Mouse (Mus musculus) stomach, embryonic 16.5 days (tissue): ENCODE measurements around the gene Chpf2. TPM values are rescaled to one million over a fixed set of nuclear protein-coding genes. Genes with fewer than 3 reads are reported as not detected.

Experiments used
- ATAC-seq: fragments of 200-750 bp; cut with Nextera tagmentation; 2 replicates; pipeline ENCODE4 v1.8.0; 2017; ENCODE audit warnings: moderate number of reproducible peaks, moderate TSS enrichment; ENCODE audit not compliant: insufficient read depth, low FRiP score
- H3K27ac ChIP-seq: fragments of 300-500 bp; sonication (generic); 2 replicates; pipeline ENCODE4 v1.5.1; 2014; ENCODE audit warnings: low read length
- H3K27me3 ChIP-seq: fragments of 300-500 bp; sonication (generic); 2 replicates; pipeline ENCODE4 v1.6.1; 2014; ENCODE audit warnings: low read length, control low read depth, mixed read lengths; ENCODE audit not compliant: control insufficient read depth, insufficient read depth
- H3K36me3 ChIP-seq: fragments of 300-500 bp; sonication (generic); 2 replicates; pipeline ENCODE4 v1.6.1; 2014; ENCODE audit warnings: low read length; ENCODE audit not compliant: control insufficient read depth, insufficient read depth
- H3K4me1 ChIP-seq: fragments of 300-500 bp; sonication (generic); 2 replicates; pipeline ENCODE4 v1.6.1; 2014; ENCODE audit warnings: low read length, control low read depth, mixed read lengths; ENCODE audit not compliant: control insufficient read depth, insufficient read depth
- H3K4me2 ChIP-seq: fragments of 300-500 bp; sonication (generic); 2 replicates; pipeline ENCODE4 v1.6.1; 2014; ENCODE audit warnings: low read depth, low read length, mixed read lengths
- H3K4me3 ChIP-seq: fragments of 300-500 bp; sonication (generic); replicated peaks from 2 replicates; pipeline ENCODE4 v1.5.1; 2014; ENCODE audit warnings: mild to moderate bottlenecking, low read length
- H3K9ac ChIP-seq: fragments of 300-500 bp; sonication (generic); 2 replicates; pipeline ENCODE4 v1.6.1; 2014; ENCODE audit warnings: low read length
- H3K9me3 ChIP-seq: fragments of 300-500 bp; sonication (generic); replicated peaks from 2 replicates; pipeline ENCODE4 v1.6.1; 2016; ENCODE audit warnings: low read length, control low read depth; ENCODE audit not compliant: control insufficient read depth
- WGBS: fragments of 180-500 bp; shearing (Covaris S2); extraction: QIAGEN DNeasy Blood & Tissue Kit; methylation state at CpG from one replicate; pipeline ENCODE4 v1.1.7; 2014; 5-methylcytosine and 5-hydroxymethylcytosine counted together
- polyA plus RNA-seq: library from polyadenylated mRNA; unstranded; fragments of >200 nt; fragmentation: Nextera tagmentation; extraction: Ambion mirVana; gene quantifications from 2 replicates; pipeline ENCODE4 v1.2.1, GENCODE M21; 2015

Chpf2 gene
- polyA plus RNA-seq, 1 experiment from 2014 or later = 21.8 TPM

- H3K27ac ChIP-seq = no peak overlapping the region
- no peak overlapping the region for H3K4me2 ChIP-seq
- no peak for ATAC-seq
- H3K4me1 ChIP-seq = peaks cover 33% of the 10 kb centered on the region
- 91% methylated on average over 5 of the region's 5 CpGs for WGBS
- H3K4me3 ChIP-seq = no peak overlapping the region
- no peaks in the 10 kb centered on the region for H3K9me3 ChIP-seq
- no peaks in the 10 kb centered on the region for H3K27me3 ChIP-seq
- H3K36me3 ChIP-seq = peaks cover 18% of the 10 kb centered on the region; the same call in 1 of the 2 replicates
- H3K9ac ChIP-seq = no peak overlapping the region
Observed at GRCm38 (mm10) chr5:24595261-24595660, 8.7 kb downstream of the Chpf2 start.

DNA sequence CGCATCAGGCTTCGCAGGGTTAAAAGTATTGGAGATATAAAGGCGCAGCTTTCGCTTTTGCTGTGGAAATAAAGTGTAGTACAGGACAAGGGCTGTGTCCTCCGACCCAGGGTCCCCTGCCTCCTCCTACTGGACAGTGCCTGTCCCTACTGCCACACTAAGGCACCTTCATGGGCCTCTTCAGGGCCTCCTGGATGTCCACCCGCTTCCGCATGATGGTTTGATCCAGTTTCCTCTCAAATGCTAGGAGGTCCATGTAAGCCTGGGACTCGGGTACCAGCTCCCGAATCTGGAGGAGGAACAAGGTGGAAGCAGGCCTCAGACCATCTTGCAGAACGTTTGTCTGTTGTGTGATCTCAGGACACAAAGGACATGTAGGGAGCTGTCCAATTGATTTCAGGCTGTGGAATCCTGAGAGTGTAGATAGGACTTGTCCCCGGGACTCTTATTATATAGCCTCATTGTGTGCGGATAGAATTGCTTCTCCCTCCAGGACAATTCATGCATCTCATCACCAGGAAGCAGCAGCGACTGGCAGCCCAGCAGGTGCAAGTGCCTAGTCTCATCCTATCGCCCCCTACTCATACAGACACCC is 9.3 kb downstream of the Chpf2 start:
- no peaks in the 10 kb centered on the region for H3K27me3 ChIP-seq
- H3K4me2 ChIP-seq = no peak overlapping the region
- H3K4me1 ChIP-seq = peaks cover 39% of the 10 kb centered on the region
- H3K9ac ChIP-seq = no peak overlapping the region
- H3K9me3 ChIP-seq = no peaks in the 10 kb centered on the region
- H3K36me3 ChIP-seq = peaks cover 18% of the 10 kb centered on the region; the same call in 1 of the 2 replicates
- WGBS = 78% methylated on average over 14 of the region's 14 CpGs
- no peak for ATAC-seq
- no peak overlapping the region for H3K27ac ChIP-seq
- no peak overlapping the region for H3K4me3 ChIP-seq

GRCm38 (mm10) chr5:24596519-24597171 is 10.1 kb downstream of the Chpf2 start:
- whole genome bisulfite sequencing = 29% methylated on average over 11 of the region's 11 CpGs
- no peak for ATAC-seq
- no peaks in the 10 kb centered on the region for H3K27me3 ChIP-seq
- H3K4me3 ChIP-seq = peak overlapping the region; percentile 3; the same call in 1 of the 2 replicates
- H3K36me3 ChIP-seq = peaks cover 18% of the 10 kb centered on the region; the same call in 1 of the 2 replicates
- peak overlapping the region; percentile 48; the same call in 1 of the 2 replicates for H3K9ac ChIP-seq
- H3K27ac ChIP-seq = no peak overlapping the region
- no peaks in the 10 kb centered on the region for H3K9me3 ChIP-seq
- H3K4me2 ChIP-seq = 0 out of 2 replicates have a peak overlapping the region, but pooled peaks have one; percentile 9
- peaks cover 39% of the 10 kb centered on the region for H3K4me1 ChIP-seq

GRCm38 (mm10) chr5:24597221-24597728 is 10.7 kb downstream of the Chpf2 start:
- peak overlapping the region; percentile 48; the same call in 1 of the 2 replicates for H3K9ac ChIP-seq
- H3K27me3 ChIP-seq = no peaks in the 10 kb centered on the region
- H3K4me3 ChIP-seq = no peak overlapping the region
- no peak overlapping the region for H3K27ac ChIP-seq
- H3K4me2 ChIP-seq = 0 out of 2 replicates have a peak overlapping the region, but pooled peaks have one; percentile 9
- H3K9me3 ChIP-seq = no peaks in the 10 kb centered on the region
- peaks cover 15% of the 10 kb centered on the region; the same call in 1 of the 2 replicates for H3K36me3 ChIP-seq
- H3K4me1 ChIP-seq = peaks cover 39% of the 10 kb centered on the region
- peak; percentile 26; the same call in 1 of the 2 replicates for ATAC-seq
- WGBS = 48% methylated on average over 2 of the region's 2 CpGs

- Histone ChIP-seq H3K9ac (peak overlapping the region; percentile 78), H3K36me3 (peaks cover 11% of the 10 kb centered on the region; the same call in 1 of the 2 replicates), H3K4me2 (peak overlapping the region; percentile 97), H3K9me3 (no peaks in the 10 kb centered on the region), H3K27ac (no peak overlapping the region), H3K27me3 (no peaks in the 10 kb centered on the region), H3K4me3 (peak overlapping the region; percentile 56), H3K4me1 (peaks cover 39% of the 10 kb centered on the region)
- no peak for ATAC-seq
- 28% methylated on average over 15 of the region's 15 CpGs for WGBS
Observed at GRCm38 (mm10) chr5:24597901-24598569, 11.5 kb downstream of the Chpf2 start.

- Histone ChIP-seq H3K9ac (peak overlapping the region; percentile 78), H3K27me3 (no peaks in the 10 kb centered on the region), H3K4me1 (peaks cover 44% of the 10 kb centered on the region), H3K36me3 (peaks cover 9% of the 10 kb centered on the region; the same call in 1 of the 2 replicates), H3K27ac (no peak overlapping the region), H3K9me3 (no peaks in the 10 kb centered on the region), H3K4me3 (peak overlapping the region; percentile 56), H3K4me2 (peak overlapping the region; percentile 97)
- under 1% methylated on average over 40 of the region's 41 CpGs for WGBS
- no peak for ATAC-seq
Observed at GRCm38 (mm10) chr5:24598570-24599006, 12.0 kb downstream of the Chpf2 start.

- H3K4me1 ChIP-seq = peaks cover 50% of the 10 kb centered on the region
Observed at GRCm38 (mm10) chr5:24599137-24599536, 12.6 kb downstream of the Chpf2 start.

DNA sequence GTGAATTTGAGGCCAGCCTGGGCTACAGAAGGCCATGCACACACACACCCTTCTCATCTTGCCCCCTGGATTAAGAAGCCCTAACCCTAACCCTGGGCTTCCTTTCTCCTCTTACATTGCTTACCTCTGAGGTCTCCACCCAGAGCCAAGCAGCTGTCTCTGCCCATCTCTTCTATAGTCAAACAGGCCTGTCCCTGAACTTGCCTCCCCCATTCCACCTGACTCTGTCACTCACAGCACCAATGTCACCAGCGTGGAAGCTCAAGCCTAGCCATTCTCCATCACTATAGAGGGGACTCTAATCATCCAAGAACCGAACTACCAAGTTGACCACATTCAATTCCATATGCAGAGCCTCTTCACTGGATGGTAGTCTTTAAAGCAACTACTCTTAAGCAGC is 13.7 kb downstream of the Chpf2 start:
- 0 out of 2 replicates have a peak overlapping the region, but pooled peaks have one; percentile 70 for H3K4me3 ChIP-seq
- no peaks in the 10 kb centered on the region for H3K9me3 ChIP-seq
- WGBS = 76% methylated on average over 2 of the region's 2 CpGs
- H3K9ac ChIP-seq = no peak overlapping the region
- no peaks in the 10 kb centered on the region for H3K36me3 ChIP-seq
- no peaks in the 10 kb centered on the region for H3K27me3 ChIP-seq
- H3K27ac ChIP-seq = no peak overlapping the region
- H3K4me2 ChIP-seq = peak overlapping the region; percentile 90
- no peak for ATAC-seq
- peaks cover 54% of the 10 kb centered on the region for H3K4me1 ChIP-seq

More at GRCm38 (mm10) chr5:24599137-24599536, 12.6 kb downstream of the Chpf2 start:
- WGBS = 23% methylated on average over 8 of the region's 8 CpGs
- Histone ChIP-seq H3K4me3 (peak overlapping the region; percentile 56), H3K9ac (peak overlapping the region; percentile 78), H3K4me2 (peak overlapping the region; percentile 97), H3K36me3 (peaks cover 5% of the 10 kb centered on the region; the same call in 1 of the 2 replicates), H3K27ac (no peak overlapping the region), H3K27me3 (no peaks in the 10 kb centered on the region), H3K9me3 (no peaks in the 10 kb centered on the region)
- no peak for ATAC-seq
